Mouse (Mus musculus) embryo, embryonic 11.5 days (tissue): ENCODE measurements at regions not wholly inside any gene's neighbourhood (a gene's known extent, or its start where the extent isn't known, plus 50 kb on each side); places are given as distances from the start of the nearest gene placed in this dataset.

Source experiments
- DNase-seq: peaks from one replicate; pipeline ENCODE4 v3.0.0-alpha.2; 2012; ENCODE audit warnings: low read depth, low spot score

DNA sequence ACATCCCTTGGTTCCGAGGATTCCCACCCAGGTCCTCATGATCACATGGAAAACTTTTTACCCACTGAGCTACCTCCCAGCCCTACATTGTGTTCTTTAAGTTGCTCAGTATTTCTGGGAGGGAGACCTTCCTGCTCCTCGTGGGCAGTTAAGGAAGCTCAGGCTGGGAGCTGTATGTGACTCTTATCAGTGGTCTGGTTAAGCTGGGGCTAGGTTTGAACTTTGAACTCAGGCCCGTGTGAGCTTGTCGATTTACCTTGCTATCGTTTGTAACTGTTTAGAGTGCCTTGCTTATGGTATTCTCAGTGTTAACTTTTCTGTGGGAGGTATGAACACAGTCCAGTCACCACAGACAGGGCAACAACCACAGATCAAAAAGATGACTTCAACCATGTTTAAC lies 68.4 kb upstream of the Tpm1 start:
- no peak for DNase-seq

DNA sequence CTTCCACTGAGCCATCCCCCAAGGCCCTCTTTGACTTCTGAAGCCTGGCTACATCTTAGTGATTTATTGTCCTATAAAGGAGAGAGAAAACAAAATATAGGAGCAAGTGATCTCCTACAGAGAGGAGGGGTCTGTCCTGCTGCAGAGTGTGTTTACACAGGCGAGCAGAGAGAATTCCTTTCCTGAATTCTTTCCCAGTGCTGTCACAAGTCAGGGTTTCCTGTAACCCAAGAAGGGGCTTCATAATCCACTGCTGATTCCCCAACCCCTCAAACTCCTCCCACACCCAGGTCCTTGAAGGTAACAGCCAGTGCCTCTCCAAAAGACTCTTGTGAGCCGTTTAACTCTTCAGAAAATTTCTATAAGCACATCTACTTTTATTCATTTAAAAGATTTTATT lies 66.8 kb upstream of the Tpm1 start:
- peak; percentile 65 for DNase-seq

DNA sequence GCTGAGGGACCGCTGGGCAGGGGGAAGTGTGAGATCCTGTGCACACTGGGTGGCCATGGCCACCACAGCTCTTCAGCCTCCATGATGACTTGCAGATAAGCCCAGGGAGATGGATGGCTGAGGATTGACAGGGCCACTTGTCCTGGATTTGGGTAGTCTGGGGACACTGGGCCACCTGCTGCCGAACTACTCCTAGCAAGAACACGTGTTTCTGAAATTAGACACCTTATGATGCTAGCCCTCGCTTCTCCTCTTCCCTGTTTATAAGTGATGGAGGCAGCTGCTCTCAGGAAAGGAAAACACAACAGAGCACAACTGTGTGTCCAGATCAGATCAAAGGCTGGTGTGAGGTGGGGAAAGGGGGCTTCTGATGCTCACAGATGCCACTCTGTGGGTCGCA lies 64.9 kb upstream of the Tpm1 start:
- DNase-seq = no peak

DNA sequence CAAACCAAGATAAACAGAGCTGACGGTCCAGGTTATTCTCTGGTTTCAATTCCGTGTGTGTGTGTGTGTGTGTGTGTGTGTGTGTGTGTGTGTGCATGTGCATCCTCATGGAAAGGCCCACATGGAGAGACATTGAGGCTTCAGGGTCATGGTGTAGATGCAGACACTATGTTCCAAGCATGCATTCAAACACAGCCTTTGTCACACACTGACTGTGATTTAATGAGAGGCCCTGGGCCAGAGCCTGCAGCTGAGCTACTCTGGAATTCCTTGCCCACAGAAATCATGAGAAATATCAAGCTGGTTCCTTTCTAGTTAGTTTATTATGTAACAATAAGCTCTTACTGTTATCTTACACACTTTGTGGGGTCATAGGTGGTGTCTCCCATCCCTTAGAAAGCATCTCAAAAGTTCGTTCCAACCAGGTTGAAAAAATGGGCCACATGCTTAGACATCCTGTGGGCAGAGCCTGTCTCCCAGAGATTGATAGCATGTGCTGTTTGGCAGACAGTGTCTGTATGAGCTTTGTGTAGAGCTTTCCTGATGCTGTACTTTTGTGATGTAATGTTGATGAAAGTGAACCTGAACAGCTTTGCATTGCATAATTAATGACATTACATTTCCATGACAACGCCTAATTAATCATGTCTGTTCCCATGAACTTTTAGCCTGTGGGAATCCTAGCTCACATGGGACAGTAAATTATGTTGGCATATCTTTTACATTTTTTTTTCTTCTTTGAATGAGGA lies 62.8 kb upstream of the Tpm1 start:
- DNase-seq = peak; percentile 49

DNA sequence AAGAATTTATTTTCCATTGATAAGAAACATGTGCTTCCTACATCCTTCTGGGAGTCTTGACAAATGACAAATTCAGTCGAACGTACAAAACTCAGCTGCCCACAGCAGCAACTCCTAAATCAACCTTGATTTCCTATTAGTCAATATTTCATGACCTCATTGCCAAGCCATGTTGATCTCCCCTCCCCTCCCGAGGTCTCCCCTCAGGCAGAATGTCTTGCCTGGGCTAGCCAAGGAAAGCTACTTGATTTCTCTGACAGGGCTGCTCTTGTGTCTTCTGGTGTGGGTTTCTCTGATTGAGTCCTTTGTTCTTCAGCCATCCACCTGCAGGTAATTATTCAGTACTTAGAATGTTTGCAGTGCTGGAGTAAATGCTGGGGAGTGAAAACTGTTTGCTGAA lies 58.7 kb upstream of the Tpm1 start:
- no peak for DNase-seq

DNA sequence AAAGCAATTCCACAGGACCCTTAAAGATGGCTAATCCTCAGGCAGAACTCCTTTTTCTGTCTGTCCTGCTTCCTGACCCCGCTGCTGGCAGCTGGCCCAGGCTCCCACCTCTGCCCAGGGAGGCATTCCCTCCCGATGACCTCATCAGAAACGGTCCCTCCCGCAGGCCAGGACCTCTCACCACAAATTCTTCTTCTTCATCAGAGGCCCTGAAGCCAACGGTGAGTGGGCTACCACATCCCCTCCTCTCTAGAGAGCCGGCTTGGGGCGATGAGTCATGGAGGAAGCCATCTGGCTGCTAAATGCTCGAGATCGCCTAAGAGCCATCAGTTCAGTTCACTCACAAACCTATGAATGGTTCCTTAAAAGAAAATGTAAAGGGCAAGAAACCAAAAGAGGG lies 56.7 kb upstream of the Tpm1 start:
- DNase-seq = no peak

DNA sequence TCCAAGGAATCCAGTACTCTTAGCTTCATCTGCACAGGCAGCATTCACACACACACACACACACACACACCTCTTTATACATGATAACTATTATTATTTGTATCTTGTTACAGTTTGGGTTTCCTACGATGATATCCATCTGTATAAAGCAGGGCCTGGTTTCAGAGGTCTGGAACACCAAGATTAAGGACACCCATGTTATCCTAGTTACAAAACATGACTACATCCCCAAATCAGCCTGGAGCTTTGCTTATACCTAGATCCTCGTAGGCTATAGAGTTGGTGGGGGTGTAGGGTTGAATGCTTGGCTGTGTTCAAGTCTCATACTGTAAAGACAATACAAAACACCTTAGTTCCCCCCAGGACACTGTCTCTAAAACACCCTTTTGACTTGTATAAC lies 56.0 kb upstream of the Tpm1 start:
- no peak for DNase-seq

DNA sequence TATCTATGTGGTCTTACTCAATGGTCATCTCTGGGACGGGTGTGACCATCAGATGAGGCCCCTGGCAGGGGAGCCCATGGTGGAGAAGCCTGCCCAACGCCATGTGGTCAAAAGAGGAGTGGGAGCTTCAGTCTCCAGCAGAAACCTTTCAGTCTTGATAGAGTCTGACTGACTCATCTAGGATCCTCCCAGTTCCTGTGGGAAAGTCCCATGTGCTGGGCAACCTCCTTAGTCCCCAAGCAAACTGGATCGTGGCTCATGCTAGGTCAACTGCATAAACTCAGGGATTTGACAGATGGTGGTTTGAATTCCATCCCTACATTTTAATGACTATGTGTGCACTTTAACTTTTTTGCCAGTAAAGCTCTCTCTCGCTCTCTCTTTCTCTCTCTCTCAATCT lies 55.4 kb upstream of the Tpm1 start:
- DNase-seq = no peak

DNA sequence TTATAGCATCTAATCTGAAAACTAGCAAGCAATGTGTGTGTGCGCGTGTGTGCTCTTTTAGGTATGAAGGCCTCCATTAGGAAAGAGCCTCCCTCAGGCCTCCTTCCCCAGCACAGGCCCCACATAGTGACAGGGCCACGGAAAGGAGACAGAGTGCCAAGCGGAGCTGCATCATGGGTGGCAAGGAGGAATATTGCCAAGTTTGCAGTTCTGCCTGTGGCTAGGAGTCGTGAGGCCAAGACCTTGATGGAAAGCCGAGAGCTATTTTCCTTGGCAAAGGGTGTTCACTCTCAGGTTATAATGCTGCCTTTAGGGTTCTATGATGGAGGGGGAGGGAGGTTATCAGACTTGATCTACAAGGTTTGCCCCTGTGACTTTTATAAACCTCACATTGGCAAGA lies 53.4 kb upstream of the Tpm1 start:
- no peak for DNase-seq

DNA sequence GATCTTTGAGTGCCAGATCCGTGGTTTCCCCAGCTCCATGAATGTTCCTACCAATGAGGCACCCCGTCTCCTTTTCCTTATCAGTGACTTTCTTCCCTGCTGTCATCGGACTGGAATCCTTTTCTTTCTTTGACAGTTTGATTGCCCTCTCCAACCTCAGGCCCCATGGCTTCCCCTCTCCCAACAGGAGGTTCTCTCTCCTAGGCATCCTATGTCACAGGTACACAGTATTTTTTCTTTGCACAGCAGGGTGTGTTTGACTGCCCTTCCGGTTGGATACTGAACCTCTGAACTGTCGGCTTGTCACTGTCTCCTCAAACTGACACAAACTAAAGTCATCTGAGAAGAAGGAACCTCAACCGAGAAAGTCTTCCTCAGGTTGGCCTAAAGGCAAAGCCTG lies 50.3 kb upstream of the Tpm1 start:
- DNase-seq = no peak
